Mouse (Mus musculus) small intestine, adult 2 months (tissue): ENCODE data around the gene Abhd16b. TPM values are rescaled to one million over a fixed set of nuclear protein-coding genes. Genes with fewer than 3 reads are reported as not detected.
A peak's percentile ranks its signal among the peaks of the same experiment; 100 is the strongest.

Experiments
- H3K27ac ChIP-seq: fragments of 200-500 bp; 2 replicates; pipeline ENCODE4 v1.5.1; 2012; ENCODE audit warnings: low read depth, low read length, control low read depth, inconsistent platforms; ENCODE audit not compliant: insufficient read depth
- H3K27me3 ChIP-seq: fragments of 200-500 bp; 2 replicates; pipeline ENCODE4 v1.6.1; 2012; ENCODE audit warnings: mild to moderate bottlenecking, moderate library complexity, low read length, inconsistent platforms; ENCODE audit not compliant: control insufficient read depth, insufficient read depth
- H3K36me3 ChIP-seq: fragments of 200-500 bp; 2 replicates; pipeline ENCODE4 v1.6.1; 2012; ENCODE audit warnings: mild to moderate bottlenecking, low read length, control low read depth, inconsistent platforms; ENCODE audit not compliant: control insufficient read depth, insufficient read depth
- H3K4me1 ChIP-seq: fragments of 200-500 bp; 2 replicates; pipeline ENCODE4 v1.6.1; 2012; ENCODE audit warnings: low read length, inconsistent platforms, mixed read lengths; ENCODE audit not compliant: control insufficient read depth, insufficient read depth, insufficient read length
- H3K4me3 ChIP-seq: fragments of 200-500 bp; 2 replicates; pipeline ENCODE4 v1.5.1; 2012; ENCODE audit warnings: low read depth, mild to moderate bottlenecking, control low read depth, inconsistent platforms, low read length, moderate library complexity
- CTCF ChIP-seq: fragments of 200-500 bp; IDR thresholded peaks from 2 replicates; pipeline ENCODE4 v1.5.1; 2012; ENCODE audit warnings: low read depth, mild to moderate bottlenecking, control low read depth, inconsistent platforms, low read length, moderate library complexity, mixed read lengths; ENCODE audit not compliant: insufficient replicate concordance, insufficient read length; ENCODE audit errors: extremely low read depth
- POLR2A ChIP-seq: fragments of 200-500 bp; IDR thresholded peaks from 2 replicates; pipeline ENCODE4 v1.6.1; 2012; ENCODE audit warnings: low read depth, mild to moderate bottlenecking, control low read depth, inconsistent platforms, low read length, moderate library complexity
- WGBS: fragments of 180-500 bp; shearing (Covaris S2); methylation state at CpG from one replicate; pipeline ENCODE4 v1.1.7; 2018; 5-methylcytosine and 5-hydroxymethylcytosine counted together
- polyA plus RNA-seq: library from polyadenylated mRNA; depleted of rRNA; stranded (reverse); fragments of >200 nt; gene quantifications from 2 replicates; pipeline ENCODE4 v1.2.3, GENCODE M21; 2012

Abhd16b gene
- polyA plus RNA-seq, 1 experiment = not detected

GRCm38 (mm10) chr2:181496831-181497547 lies 4.0 kb downstream of the Abhd16b start, which contains the start of gene Tpd52l2:
Gene Tpd52l2, plus strand, starts transcription at chr2:181497142.
- Histone ChIP-seq H3K4me3 (peak within 1 kb of the TSS; percentile 77), H3K4me1 (peaks cover 2% of the 10 kb centered on the region), H3K36me3 (peaks cover 20% of the 10 kb centered on the region), H3K27ac (peak within 1 kb of the TSS; percentile 80), H3K27me3 (no peaks in the 10 kb centered on the region)
- TF ChIP-seq CTCF = no peak
- TF ChIP-seq POLR2A = peak; percentile 38; the same call in 1 of the 2 replicates
- WGBS = under 1% methylated on average over 46 of the region's 46 CpGs

- peaks cover 2% of the 10 kb centered on the region for H3K4me1 ChIP-seq
- under 1% methylated on average over 12 of the region's 12 CpGs for WGBS
- peaks cover 25% of the 10 kb centered on the region for H3K36me3 ChIP-seq
- H3K27ac ChIP-seq = peak overlapping the region; percentile 80
- peak overlapping the region; percentile 77 for H3K4me3 ChIP-seq
- TF ChIP-seq CTCF = no peak
- TF ChIP-seq POLR2A = no peak
- no peaks in the 10 kb centered on the region for H3K27me3 ChIP-seq
Measured at GRCm38 (mm10) chr2:181497548-181497875, 4.5 kb downstream of the Abhd16b start.

- no peak overlapping the region for H3K27ac ChIP-seq
- H3K4me1 ChIP-seq = peaks cover 2% of the 10 kb centered on the region; the same call in 1 of the 2 replicates
- WGBS = 52% methylated on average over 4 of the region's 4 CpGs
- H3K36me3 ChIP-seq = peaks cover 33% of the 10 kb centered on the region
- no peaks in the 10 kb centered on the region for H3K27me3 ChIP-seq
- TF ChIP-seq POLR2A (no peak), CTCF (no peak)
- H3K4me3 ChIP-seq = no peak overlapping the region
Measured at GRCm38 (mm10) chr2:181498644-181499043, 5.6 kb downstream of the Abhd16b start.

- WGBS = 96% methylated on average over 2 of the region's 2 CpGs
- no peak for TF ChIP-seq POLR2A
- TF ChIP-seq CTCF = no peak
- Histone ChIP-seq H3K27ac (no peak overlapping the region), H3K4me3 (no peak overlapping the region), H3K27me3 (no peaks in the 10 kb centered on the region), H3K4me1 (no peaks in the 10 kb centered on the region), H3K36me3 (peaks cover 63% of the 10 kb centered on the region)
Measured at GRCm38 (mm10) chr2:181509191-181509590, 16.2 kb downstream of the Abhd16b start.

- no peak overlapping the region for H3K27ac ChIP-seq
- H3K36me3 ChIP-seq = peaks cover 61% of the 10 kb centered on the region
- H3K4me3 ChIP-seq = no peak overlapping the region
- no peaks in the 10 kb centered on the region for H3K27me3 ChIP-seq
- TF ChIP-seq POLR2A (no peak), CTCF (no peak)
- WGBS = 91% methylated on average over 8 of the region's 8 CpGs
- H3K4me1 ChIP-seq = no peaks in the 10 kb centered on the region
Measured at GRCm38 (mm10) chr2:181511231-181511630, 18.2 kb downstream of the Abhd16b start.

- peaks cover 18% of the 10 kb centered on the region for H3K36me3 ChIP-seq
- WGBS = 78% methylated on average over 3 of the region's 3 CpGs
- TF ChIP-seq POLR2A = no peak
- no peak for TF ChIP-seq CTCF
- H3K4me1 ChIP-seq = peaks cover 7% of the 10 kb centered on the region; the same call in 1 of the 2 replicates
- no peaks in the 10 kb centered on the region for H3K27me3 ChIP-seq
- no peak overlapping the region for H3K4me3 ChIP-seq
- H3K27ac ChIP-seq = no peak overlapping the region
Measured at GRCm38 (mm10) chr2:181519201-181519600, 26.2 kb downstream of the Abhd16b start.

GRCm38 (mm10) chr2:181520118-181520935 lies 27.3 kb downstream of the Abhd16b start, which contains the start of gene Dnajc5:
Gene Dnajc5, plus strand, starts transcription at chr2:181520485.
- Histone ChIP-seq H3K27me3 (no peaks in the 10 kb centered on the region), H3K36me3 (peaks cover 14% of the 10 kb centered on the region), H3K4me1 (peaks cover 7% of the 10 kb centered on the region; the same call in 1 of the 2 replicates), H3K27ac (peak within 1 kb of the TSS; percentile 88), H3K4me3 (peak within 1 kb of the TSS; percentile 83)
- TF ChIP-seq CTCF (no peak), POLR2A (peak; percentile 54)
- WGBS = under 1% methylated on average over 74 of the region's 74 CpGs
